Mouse (Mus musculus) limb, embryonic 15.5 days (tissue): Measurements from ENCODE around the gene Slc1a3. TPM values are rescaled to one million over a fixed set of nuclear protein-coding genes. Genes with fewer than 3 reads are reported as not detected.
A peak's percentile ranks its signal among the peaks of the same experiment; 100 is the strongest.

Source experiments
- ATAC-seq: fragments of 200-750 bp; cut with Nextera tagmentation; 2 replicates; pipeline ENCODE4 v1.8.0; 2017; ENCODE audit warnings: low read depth, moderate TSS enrichment; ENCODE audit not compliant: insufficient number of reproducible peaks, low FRiP score, low TSS enrichment
- H3K27ac ChIP-seq: fragments of 300-500 bp; sonication (generic); 2 replicates; pipeline ENCODE4 v1.5.1; 2015; ENCODE audit warnings: moderate library complexity, mild to moderate bottlenecking, inconsistent platforms
- H3K27me3 ChIP-seq: fragments of 300-500 bp; sonication (generic); 2 replicates; pipeline ENCODE4 v1.6.1; 2015; ENCODE audit warnings: inconsistent platforms
- H3K36me3 ChIP-seq: fragments of 300-500 bp; sonication (generic); 2 replicates; pipeline ENCODE4 v1.6.1; 2015; ENCODE audit warnings: inconsistent platforms
- H3K4me1 ChIP-seq: fragments of 300-500 bp; sonication (generic); 2 replicates; pipeline ENCODE4 v1.6.1; 2015; ENCODE audit warnings: inconsistent platforms
- H3K4me2 ChIP-seq: fragments of 300-500 bp; sonication (generic); 2 replicates; pipeline ENCODE4 v1.6.1; 2015; ENCODE audit warnings: mild to moderate bottlenecking, inconsistent platforms
- H3K4me3 ChIP-seq: fragments of 300-500 bp; sonication (generic); 2 replicates; pipeline ENCODE4 v1.5.1; 2015; ENCODE audit warnings: mild to moderate bottlenecking, inconsistent platforms
- H3K9ac ChIP-seq: fragments of 300-500 bp; sonication (generic); 2 replicates; pipeline ENCODE4 v1.6.1; 2015; ENCODE audit warnings: inconsistent platforms
- H3K9me3 ChIP-seq: fragments of 300-500 bp; sonication (generic); 2 replicates; pipeline ENCODE4 v1.6.1; 2016; ENCODE audit warnings: inconsistent platforms
- WGBS: fragments of 180-500 bp; shearing (Covaris S2); methylation state at CpG from one replicate; pipeline ENCODE4 v1.1.7; 2015; 5-methylcytosine and 5-hydroxymethylcytosine counted together
- polyA plus RNA-seq: library from polyadenylated mRNA; unstranded; fragments of >200 nt; fragmentation: Nextera tagmentation; extraction: Ambion mirVana; gene quantifications from 2 replicates; pipeline ENCODE4 v1.2.1, GENCODE M21; 2015

Gene Slc1a3
- polyA plus RNA-seq, 1 experiment from 2014 or later = 33.9 TPM

- Histone ChIP-seq H3K36me3 (no peaks in the 10 kb centered on the region), H3K4me3 (peak overlapping the region; percentile 41), H3K27me3 (no peaks in the 10 kb centered on the region; the same call in 1 of the 2 replicates), H3K9ac (no peak overlapping the region), H3K9me3 (no peaks in the 10 kb centered on the region), H3K4me1 (peaks cover 16% of the 10 kb centered on the region; the same call in 1 of the 2 replicates), H3K4me2 (peak overlapping the region; percentile 84), H3K27ac (no peak overlapping the region)
- no peak for ATAC-seq
- 7% methylated on average over 15 of the region's 15 CpGs for WGBS
These were observed 83.4 kb downstream of the Slc1a3 start for GRCm38 (mm10) chr15:8627097-8627537.

GRCm38 (mm10) chr15:8625370-8625769 is 85.2 kb downstream of the Slc1a3 start:
- Histone ChIP-seq H3K4me2 (no peak overlapping the region), H3K27ac (no peak overlapping the region), H3K9me3 (no peaks in the 10 kb centered on the region), H3K36me3 (no peaks in the 10 kb centered on the region), H3K27me3 (no peaks in the 10 kb centered on the region; the same call in 1 of the 2 replicates), H3K4me1 (peaks cover 15% of the 10 kb centered on the region; the same call in 1 of the 2 replicates), H3K9ac (no peak overlapping the region), H3K4me3 (no peak overlapping the region)
- WGBS = 35% methylated on average over 7 of the region's 7 CpGs
- no peak for ATAC-seq

GRCm38 (mm10) chr15:8623879-8624278 is 86.7 kb downstream of the Slc1a3 start:
- Histone ChIP-seq H3K9me3 (no peaks in the 10 kb centered on the region), H3K9ac (no peak overlapping the region), H3K4me1 (peaks cover 8% of the 10 kb centered on the region; the same call in 1 of the 2 replicates)

GRCm38 (mm10) chr15:8619479-8620026 is 91.0 kb downstream of the Slc1a3 start:
- no peak overlapping the region for H3K4me3 ChIP-seq
- H3K4me2 ChIP-seq = no peak overlapping the region
- H3K9me3 ChIP-seq = no peaks in the 10 kb centered on the region
- 59% methylated on average over 18 of the region's 18 CpGs for WGBS
- H3K4me1 ChIP-seq = peaks cover 5% of the 10 kb centered on the region; the same call in 1 of the 2 replicates
- no peak for ATAC-seq
- no peaks in the 10 kb centered on the region for H3K27me3 ChIP-seq
- H3K9ac ChIP-seq = no peak overlapping the region
- H3K36me3 ChIP-seq = no peaks in the 10 kb centered on the region
- H3K27ac ChIP-seq = no peak overlapping the region

More at GRCm38 (mm10) chr15:8623879-8624278, 86.7 kb downstream of the Slc1a3 start:
- no peak overlapping the region for H3K4me2 ChIP-seq
- no peak overlapping the region for H3K4me3 ChIP-seq
- no peaks in the 10 kb centered on the region; the same call in 1 of the 2 replicates for H3K27me3 ChIP-seq
- ATAC-seq = no peak
- H3K36me3 ChIP-seq = no peaks in the 10 kb centered on the region
- no peak overlapping the region for H3K27ac ChIP-seq

- Histone ChIP-seq H3K4me3 (no peak overlapping the region), H3K9me3 (no peaks in the 10 kb centered on the region), H3K9ac (no peak overlapping the region), H3K27ac (no peak overlapping the region), H3K4me1 (peaks cover 5% of the 10 kb centered on the region; the same call in 1 of the 2 replicates), H3K27me3 (no peaks in the 10 kb centered on the region), H3K4me2 (no peak overlapping the region), H3K36me3 (no peaks in the 10 kb centered on the region)
- no peak for ATAC-seq
- 60% methylated on average over 12 of the region's 12 CpGs for WGBS
These were observed 94.3 kb downstream of the Slc1a3 start for GRCm38 (mm10) chr15:8616290-8616689.

- Histone ChIP-seq H3K4me3 (no peak overlapping the region), H3K27me3 (no peaks in the 10 kb centered on the region), H3K27ac (no peak overlapping the region), H3K9me3 (no peaks in the 10 kb centered on the region), H3K4me1 (peaks cover 5% of the 10 kb centered on the region; the same call in 1 of the 2 replicates), H3K9ac (no peak overlapping the region), H3K4me2 (no peak overlapping the region), H3K36me3 (no peaks in the 10 kb centered on the region)
- WGBS = 54% methylated on average over 11 of the region's 11 CpGs
- ATAC-seq = no peak
These were observed 94.9 kb downstream of the Slc1a3 start for GRCm38 (mm10) chr15:8615511-8616224.

GRCm38 (mm10) chr15:8614701-8615100 is 95.9 kb downstream of the Slc1a3 start:
- H3K4me3 ChIP-seq = no peak overlapping the region
- peaks cover 5% of the 10 kb centered on the region; the same call in 1 of the 2 replicates for H3K4me1 ChIP-seq
- 80% methylated on average over 5 of the region's 5 CpGs for WGBS
- no peaks in the 10 kb centered on the region for H3K9me3 ChIP-seq
- no peak for ATAC-seq
- no peak overlapping the region for H3K4me2 ChIP-seq
- H3K27ac ChIP-seq = no peak overlapping the region
- no peak overlapping the region for H3K9ac ChIP-seq
- no peaks in the 10 kb centered on the region for H3K27me3 ChIP-seq
- H3K36me3 ChIP-seq = no peaks in the 10 kb centered on the region

- H3K36me3 ChIP-seq = no peaks in the 10 kb centered on the region
- no peak for ATAC-seq
These were observed 104.9 kb downstream of the Slc1a3 start for GRCm38 (mm10) chr15:8605538-8606188.

GRCm38 (mm10) chr15:8602362-8602761 is 108.2 kb downstream of the Slc1a3 start:
- H3K4me1 ChIP-seq = no peaks in the 10 kb centered on the region
- ATAC-seq = no peak
- no peaks in the 10 kb centered on the region for H3K27me3 ChIP-seq
- no peak overlapping the region for H3K4me2 ChIP-seq
- H3K36me3 ChIP-seq = no peaks in the 10 kb centered on the region
- H3K9ac ChIP-seq = no peak overlapping the region
- 78% methylated on average over 6 of the region's 6 CpGs for WGBS
- no peaks in the 10 kb centered on the region for H3K9me3 ChIP-seq
- H3K27ac ChIP-seq = no peak overlapping the region
- H3K4me3 ChIP-seq = no peak overlapping the region

More at GRCm38 (mm10) chr15:8605538-8606188, 104.9 kb downstream of the Slc1a3 start:
- Histone ChIP-seq H3K9me3 (no peaks in the 10 kb centered on the region), H3K9ac (no peak overlapping the region), H3K4me2 (no peak overlapping the region), H3K4me3 (no peak overlapping the region), H3K4me1 (no peaks in the 10 kb centered on the region), H3K27ac (no peak overlapping the region), H3K27me3 (no peaks in the 10 kb centered on the region)
- WGBS = 37% methylated on average over 6 of the region's 6 CpGs

- ATAC-seq = no peak
- no peaks in the 10 kb centered on the region for H3K27me3 ChIP-seq
- H3K36me3 ChIP-seq = no peaks in the 10 kb centered on the region
- 55% methylated on average over 13 of the region's 13 CpGs for WGBS
- no peaks in the 10 kb centered on the region for H3K9me3 ChIP-seq
- H3K4me2 ChIP-seq = no peak overlapping the region
- H3K27ac ChIP-seq = no peak overlapping the region
- no peaks in the 10 kb centered on the region for H3K4me1 ChIP-seq
- H3K4me3 ChIP-seq = no peak overlapping the region
- H3K9ac ChIP-seq = no peak overlapping the region
These were observed 109.0 kb downstream of the Slc1a3 start for GRCm38 (mm10) chr15:8601312-8602146.

GRCm38 (mm10) chr15:8596375-8596900 is 114.1 kb downstream of the Slc1a3 start:
- Histone ChIP-seq H3K4me1 (peaks cover 3% of the 10 kb centered on the region; the same call in 1 of the 2 replicates), H3K4me2 (no peak overlapping the region), H3K9ac (no peak overlapping the region), H3K36me3 (no peaks in the 10 kb centered on the region), H3K9me3 (no peaks in the 10 kb centered on the region), H3K27me3 (no peaks in the 10 kb centered on the region), H3K27ac (no peak overlapping the region), H3K4me3 (no peak overlapping the region)
- no peak for ATAC-seq
- 54% methylated on average over 8 of the region's 8 CpGs for WGBS
